Mouse (Mus musculus) MEL (cell line): ENCODE results near the gene Ppp2r2d.

Experiments
- CTCF ChIP-seq, 3 experiments: IDR thresholded peaks in 2 of 3; conservative IDR thresholded peaks in 1 of 3; 2 replicates each; pipeline ENCODE4 v1.5.1; 2011 to 2012; ENCODE audit warnings: low read length in 3 of 3, low read depth in 2 of 3, mild to moderate bottlenecking in 2 of 3, improper control_type of control experiment in 1 of 3, inconsistent platforms in 1 of 3, mixed read lengths in 1 of 3, moderate library complexity in 1 of 3; ENCODE audit not compliant: control insufficient read depth in 1 of 3, insufficient read depth in 1 of 3, poor library complexity in 1 of 3, severe bottlenecking in 1 of 3
- ELF1 ChIP-seq: IDR thresholded peaks from 2 replicates; pipeline ENCODE4 v1.6.1; 2014; ENCODE audit warnings: low read depth, mild to moderate bottlenecking, inconsistent platforms, low read length, improper control_type of control experiment, moderate library complexity
- RAD21 ChIP-seq: IDR thresholded peaks from 2 replicates; pipeline ENCODE4 v1.6.1; 2011; ENCODE audit warnings: mild to moderate bottlenecking, low read depth, low read length, improper control_type of control experiment
- SIN3A ChIP-seq: IDR thresholded peaks from 2 replicates; pipeline ENCODE4 v1.6.1; 2012; ENCODE audit warnings: low read length, improper control_type of control experiment, inconsistent platforms
- TAL1 ChIP-seq: IDR thresholded peaks from 2 replicates; pipeline ENCODE4 v1.6.1; 2012; ENCODE audit warnings: mild to moderate bottlenecking, inconsistent platforms, low read length, moderate library complexity, mixed read lengths
- TBP ChIP-seq: IDR thresholded peaks from 2 replicates; pipeline ENCODE4 v1.8.0; 2011; ENCODE audit warnings: low read depth, low read length, improper control_type of control experiment
- USF1 ChIP-seq: IDR thresholded peaks from 2 replicates; pipeline ENCODE4 v1.6.1; 2014; ENCODE audit warnings: low read depth, mild to moderate bottlenecking, inconsistent platforms, low read length, improper control_type of control experiment, moderate library complexity
- ZC3H11A ChIP-seq: IDR thresholded peaks from 2 replicates; pipeline ENCODE4 v1.6.1; 2012; ENCODE audit warnings: low read depth, mild to moderate bottlenecking, inconsistent platforms, low read length, improper control_type of control experiment
- ZKSCAN1 ChIP-seq: IDR thresholded peaks from 2 replicates; pipeline ENCODE4 v1.6.1; 2012; ENCODE audit warnings: low read depth, mild to moderate bottlenecking, inconsistent platforms, low read length, improper control_type of control experiment, moderate library complexity

GRCm38 (mm10) chr7:138910193-138910562 is 64.3 kb downstream of the Ppp2r2d start:
- no peak for TF ChIP-seq SIN3A
- TF ChIP-seq CTCF (IDR thresholded peaks at IDR 0.05 in 2 of 3, conservative IDR thresholded peaks at IDR 0.05 in 1 of 3; ENCODE audit: control insufficient read depth in 1 of 3, insufficient read depth in 1 of 3, low read depth in 2 of 3, low read length in 3 of 3, poor library complexity in 1 of 3, severe bottlenecking in 1 of 3): no peak
- no peak for TF ChIP-seq ZKSCAN1
- no peak for TF ChIP-seq TAL1
- no peak for TF ChIP-seq RAD21
- TF ChIP-seq ZC3H11A: no peak
- no peak for TF ChIP-seq USF1
- TF ChIP-seq TBP: no peak
- no peak for TF ChIP-seq ELF1
